Mouse (Mus musculus) heart, adult 11 months (tissue): ENCODE results near the gene Kif9.

Source experiments
- DNase-seq: peaks from one replicate; pipeline ENCODE4 v3.0.0; 2022

Gene Kif9

GRCm38 (mm10) chr9:110529002-110529737 lies 52.4 kb downstream of the Kif9 start:
- peak; percentile 90 for DNase-seq

GRCm38 (mm10) chr9:110530650-110531049 lies 53.9 kb downstream of the Kif9 start:
- DNase-seq = peak; percentile 84

- peak; percentile 84 for DNase-seq
These were observed 54.5 kb downstream of the Kif9 start for GRCm38 (mm10) chr9:110531151-110531791.

GRCm38 (mm10) chr9:110531914-110532489 lies 55.2 kb downstream of the Kif9 start:
- DNase-seq = peak; percentile 100

GRCm38 (mm10) chr9:110532538-110533291 lies 56.0 kb downstream of the Kif9 start, which contains the start of gene Setd2:
Gene Setd2, plus strand, starts transcription at chr9:110532597.
- DNase-seq = peak; percentile 97

GRCm38 (mm10) chr9:110533645-110534044 lies 56.9 kb downstream of the Kif9 start:
- DNase-seq = peak; percentile 17

GRCm38 (mm10) chr9:110535114-110535513 lies 58.4 kb downstream of the Kif9 start:
- DNase-seq = peak; percentile 14

GRCm38 (mm10) chr9:110536636-110537035 lies 59.9 kb downstream of the Kif9 start:
- DNase-seq = peak; percentile 30

GRCm38 (mm10) chr9:110538511-110538910 lies 61.8 kb downstream of the Kif9 start:
- peak; percentile 51 for DNase-seq

GRCm38 (mm10) chr9:110541988-110542387 lies 65.2 kb downstream of the Kif9 start:
- peak; percentile 40 for DNase-seq

- DNase-seq = peak; percentile 71
These were observed 71.5 kb downstream of the Kif9 start for GRCm38 (mm10) chr9:110548261-110548660.

GRCm38 (mm10) chr9:110568309-110568708 lies 91.6 kb downstream of the Kif9 start:
- DNase-seq = no peak
